Mouse (Mus musculus): ENCODE measurements around the gene Gtf2i.

Gene Gtf2i

DNA sequence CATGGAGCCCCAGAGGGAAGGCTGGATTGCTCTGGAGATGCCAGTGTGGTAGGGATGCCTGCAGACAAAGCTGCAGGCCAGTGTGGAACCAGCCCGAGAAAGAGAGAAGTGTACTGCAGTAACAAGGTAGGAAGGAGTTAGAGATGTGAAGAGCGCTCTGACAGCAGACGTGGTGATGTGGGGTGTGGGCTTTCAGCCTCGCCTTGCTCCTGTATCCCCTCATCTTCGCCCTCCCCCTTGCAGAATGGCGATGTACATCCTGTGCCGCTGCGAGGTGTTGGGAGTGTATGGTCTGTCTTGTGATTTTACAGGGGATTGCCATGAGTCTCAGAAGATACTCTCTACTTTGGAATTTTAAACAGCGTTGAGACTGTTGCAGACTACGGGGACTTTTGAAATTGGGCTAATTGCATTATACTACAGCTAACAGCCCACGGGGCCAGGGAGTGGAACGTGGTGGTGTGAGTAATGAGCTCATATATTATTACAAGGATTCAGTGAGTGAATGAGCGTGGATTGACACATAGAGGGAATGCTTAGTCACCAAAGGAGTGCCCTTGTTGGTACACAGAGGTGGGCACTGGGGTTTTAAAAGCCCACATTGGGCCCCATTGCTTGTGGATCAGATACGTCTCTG is 65.8 kb downstream of the Gtf2i start:
- DNase-seq (ENCODE audit: low read depth in 2 of 2, low spot score in 2 of 2), result no peak

DNA sequence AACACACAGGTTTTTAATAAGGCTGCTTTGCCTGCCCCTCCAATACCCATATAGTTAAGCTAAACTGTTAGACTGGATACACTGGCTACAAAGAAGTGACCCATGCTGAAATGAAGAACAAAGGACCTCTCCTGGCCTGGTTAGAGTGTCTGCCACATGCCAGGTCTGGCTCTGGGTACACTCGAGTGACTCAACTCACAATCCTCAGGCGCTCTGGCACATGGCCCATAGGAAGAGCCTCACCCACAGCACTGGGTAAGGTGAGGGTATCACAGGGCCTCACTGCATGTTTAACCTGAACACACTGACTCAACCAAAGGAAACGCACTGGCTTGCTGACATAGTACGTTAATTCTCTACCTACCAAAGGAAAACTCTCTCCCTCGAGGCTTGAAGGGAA is 68.4 kb downstream of the Gtf2i start:
- no peak for DNase-seq (ENCODE audit: low read depth in 2 of 2, low spot score in 2 of 2)

GRCm38 (mm10) chr5:134244890-134245289 is 69.7 kb downstream of the Gtf2i start:
- no peak for DNase-seq (ENCODE audit: low read depth in 2 of 2, low spot score in 2 of 2)

GRCm38 (mm10) chr5:134243661-134244436 is 70.7 kb downstream of the Gtf2i start:
- DNase-seq (ENCODE audit: low read depth in 2 of 2, low spot score in 2 of 2), result no peak

DNA sequence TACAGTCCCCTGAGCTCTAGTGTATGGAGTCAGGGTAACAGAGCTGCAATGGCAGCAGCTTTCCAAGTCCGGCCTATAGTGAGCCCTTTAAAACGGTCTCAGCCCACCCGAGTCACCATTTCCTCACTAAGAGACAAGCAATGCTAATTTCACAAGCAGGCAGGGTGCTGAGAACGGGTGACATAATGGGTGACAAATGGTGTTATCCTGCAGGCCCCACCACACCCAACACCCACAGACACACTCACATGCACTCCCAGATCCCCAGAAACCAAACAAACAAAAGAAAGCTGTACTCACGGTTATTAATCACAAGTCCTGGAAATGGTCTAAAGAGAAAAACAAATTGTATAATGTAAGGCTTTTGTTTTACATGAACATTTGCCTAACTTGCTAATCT is 72.7 kb downstream of the Gtf2i start:
- no peak for DNase-seq (ENCODE audit: low read depth in 2 of 2, low spot score in 2 of 2)

- DNase-seq (ENCODE audit: low read depth in 2 of 2, low spot score in 2 of 2), result no peak
These were observed 76.4 kb downstream of the Gtf2i start for GRCm38 (mm10) chr5:134237936-134238760.

DNA sequence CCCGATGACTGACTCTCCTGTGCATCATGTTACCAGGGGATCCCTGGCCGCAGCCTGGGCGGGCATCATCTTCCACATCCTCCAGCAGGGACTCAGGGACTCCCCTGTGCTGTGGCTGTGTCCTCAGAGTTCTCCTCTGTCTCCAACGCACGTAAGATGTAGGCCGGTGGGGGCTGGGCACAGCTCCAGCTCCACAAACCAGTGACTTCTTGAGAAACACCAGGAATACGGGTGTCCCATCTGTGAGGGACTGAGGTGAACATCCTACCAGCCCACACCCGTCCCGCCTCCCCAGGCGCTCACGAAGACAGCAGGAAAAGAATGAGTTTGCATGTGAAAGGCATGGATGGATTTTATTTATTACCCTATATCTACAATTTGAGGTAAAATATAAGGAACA is 77.1 kb downstream of the Gtf2i start:
- DNase-seq (ENCODE audit: low read depth in 2 of 2, low spot score in 2 of 2), result no peak

GRCm38 (mm10) chr5:134236796-134237195 is 77.8 kb downstream of the Gtf2i start:
- peak; percentile 86 to 91 for DNase-seq (ENCODE audit: low read depth in 2 of 2, low spot score in 2 of 2)

GRCm38 (mm10) chr5:134236241-134236640 is 78.3 kb downstream of the Gtf2i start:
- no peak for DNase-seq (ENCODE audit: low read depth in 2 of 2, low spot score in 2 of 2)

- no peak for DNase-seq (ENCODE audit: low read depth in 2 of 2, low spot score in 2 of 2)
These were observed 79.4 kb downstream of the Gtf2i start for GRCm38 (mm10) chr5:134235111-134235510.

DNA sequence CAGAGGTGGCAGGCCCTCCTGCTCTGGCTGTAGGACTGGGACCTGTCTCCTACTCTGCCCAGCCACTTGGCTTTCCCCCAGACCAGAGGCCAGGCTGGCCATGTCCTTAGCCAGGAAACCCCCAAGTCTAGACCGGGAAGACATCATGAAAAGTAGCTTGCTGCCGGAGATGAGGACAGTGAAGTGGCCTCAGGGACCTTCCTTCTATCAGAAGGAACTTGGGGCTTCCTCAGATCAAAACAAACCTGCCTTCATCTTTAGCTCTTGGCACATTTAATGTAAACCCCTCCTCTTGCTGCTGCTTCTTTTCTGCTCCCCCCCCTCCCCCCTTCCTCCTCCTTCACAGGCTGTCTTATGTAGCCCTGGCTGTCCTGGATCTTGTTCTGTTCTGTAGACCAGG is 80.4 kb downstream of the Gtf2i start:
- peak in 1 of 2 experiments; percentile 40 for DNase-seq (ENCODE audit: low read depth in 2 of 2, low spot score in 2 of 2)

GRCm38 (mm10) chr5:134233244-134233651 is 81.3 kb downstream of the Gtf2i start:
- peak; percentile 61 to 68 for DNase-seq (ENCODE audit: low read depth in 2 of 2, low spot score in 2 of 2)

DNA sequence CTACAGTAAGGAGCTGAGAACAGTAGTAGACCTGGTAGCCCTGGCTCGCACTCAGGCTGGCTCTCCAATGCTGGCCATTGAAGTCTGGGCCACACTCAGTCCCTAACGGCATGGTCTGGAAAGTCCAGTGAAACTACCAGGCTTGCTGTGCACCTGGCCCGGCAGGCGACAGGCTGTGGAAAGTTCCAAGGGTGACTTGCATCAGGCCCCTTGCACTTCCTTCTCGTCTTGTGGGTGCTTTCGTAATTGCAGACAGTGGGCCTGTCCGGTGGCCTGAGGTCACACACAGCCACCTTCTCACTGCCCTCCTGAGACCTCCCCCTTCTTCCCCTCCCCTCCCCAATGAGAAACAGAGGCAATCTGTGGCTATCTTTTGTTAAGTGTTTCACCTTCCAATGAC is 82.0 kb downstream of the Gtf2i start:
- no peak for DNase-seq (ENCODE audit: low read depth in 2 of 2, low spot score in 2 of 2)

DNA sequence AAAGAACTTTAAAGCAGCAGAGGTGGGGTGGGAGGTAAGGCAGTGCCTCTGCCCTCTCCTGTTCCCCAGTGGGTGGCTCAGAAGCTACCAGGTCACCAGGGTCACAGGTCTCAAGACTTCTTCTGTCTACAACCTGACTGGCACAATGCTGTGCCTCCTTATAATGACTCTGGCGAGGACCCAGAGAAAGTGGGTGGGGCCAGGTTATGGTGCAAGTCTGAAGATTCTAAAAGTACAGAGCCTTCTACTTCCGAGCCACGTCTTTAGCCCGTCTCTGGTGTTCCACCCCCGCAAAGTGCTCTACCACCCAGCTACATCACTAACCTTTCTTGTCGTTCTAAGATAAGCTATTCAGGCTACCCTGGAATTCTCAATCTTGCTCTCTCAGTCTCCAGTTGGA is 82.4 kb downstream of the Gtf2i start:
- DNase-seq (ENCODE audit: low read depth in 2 of 2, low spot score in 2 of 2), result peak; percentile 48 to 65

DNA sequence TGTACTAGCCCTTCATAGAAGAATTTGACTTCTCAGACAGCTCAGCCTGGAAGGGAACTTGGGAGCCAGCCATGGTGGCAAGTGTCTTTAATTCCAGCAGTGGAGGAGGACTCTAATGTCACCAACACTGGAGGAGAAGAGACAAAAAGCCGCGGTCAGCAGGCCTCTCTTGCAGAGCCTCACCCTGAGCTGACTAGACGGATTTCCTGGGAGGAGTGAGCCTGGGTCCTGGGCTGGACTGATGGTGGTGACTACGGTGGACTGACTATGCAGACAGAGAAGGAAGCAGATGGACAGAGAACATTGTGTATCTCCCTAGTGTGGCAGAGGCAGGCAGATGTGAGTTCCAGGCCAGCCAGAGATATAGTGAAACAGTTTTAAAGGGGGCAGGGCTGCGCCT is 83.2 kb downstream of the Gtf2i start:
- no peak for DNase-seq (ENCODE audit: low read depth in 2 of 2, low spot score in 2 of 2)

- no peak for DNase-seq (ENCODE audit: low read depth in 2 of 2, low spot score in 2 of 2)
These were observed 85.2 kb downstream of the Gtf2i start, which contains the start of gene Ncf1 for GRCm38 (mm10) chr5:134229391-134229790. Gene Ncf1, minus strand, starts transcription at chr5:134229625.

DNA sequence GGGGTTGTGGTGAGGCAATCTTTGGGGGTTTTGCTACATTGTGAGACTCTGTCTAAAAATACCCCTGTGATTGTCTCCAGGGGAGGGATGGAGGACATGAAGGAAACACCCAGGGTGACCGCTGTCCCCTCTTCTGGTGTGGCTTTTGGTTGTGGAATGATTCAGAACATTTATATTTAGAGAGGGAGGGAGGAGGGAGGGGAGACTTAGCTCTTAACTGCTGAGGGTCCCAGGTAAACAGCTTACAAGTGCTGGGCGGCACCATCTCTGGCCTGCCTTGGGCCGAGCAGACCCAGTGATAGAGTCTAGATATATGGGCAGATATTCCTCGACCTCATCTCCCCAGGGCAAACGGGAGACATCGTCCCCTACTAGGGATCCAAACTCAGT is 86.3 kb downstream of the Gtf2i start:
- DNase-seq (ENCODE audit: low read depth in 2 of 2, low spot score in 2 of 2), result no peak

DNA sequence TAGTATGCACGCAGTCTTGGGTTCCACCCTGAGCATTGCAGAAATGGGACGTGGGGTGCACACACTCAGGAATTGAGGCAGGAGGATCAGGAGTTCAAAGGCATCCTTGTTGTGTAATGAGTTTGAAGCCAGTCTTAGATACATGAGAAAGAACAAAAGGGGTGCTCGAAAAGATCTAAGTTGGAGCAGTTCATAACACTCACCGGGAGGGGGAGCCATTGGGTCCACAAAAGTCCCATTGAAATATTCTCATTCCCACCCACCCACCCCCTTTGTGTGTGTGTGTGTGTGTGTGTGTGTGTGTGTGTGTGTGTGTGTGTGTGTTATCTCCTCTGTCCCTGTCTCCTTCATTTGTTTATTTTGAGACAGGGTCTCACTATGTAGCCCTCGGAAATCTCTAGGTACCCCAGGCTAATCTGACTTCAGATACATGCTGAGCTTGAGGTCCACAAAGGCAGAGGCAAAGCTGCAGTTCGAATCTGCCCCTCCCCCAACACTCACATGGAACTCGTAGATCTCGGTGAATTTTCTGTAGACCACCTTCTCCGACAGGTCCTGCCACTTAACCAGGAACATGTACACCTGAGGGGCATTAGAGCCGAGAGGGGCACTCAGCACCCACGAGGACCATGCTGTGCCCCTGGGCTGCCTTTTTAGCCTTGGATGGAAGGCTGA is 86.8 kb downstream of the Gtf2i start:
- DNase-seq (ENCODE audit: low read depth in 2 of 2, low spot score in 2 of 2), result peak in 1 of 2 experiments; percentile 69

- no peak for DNase-seq (ENCODE audit: low read depth in 2 of 2, low spot score in 2 of 2)
These were observed 87.6 kb downstream of the Gtf2i start for GRCm38 (mm10) chr5:134226946-134227345.

DNA sequence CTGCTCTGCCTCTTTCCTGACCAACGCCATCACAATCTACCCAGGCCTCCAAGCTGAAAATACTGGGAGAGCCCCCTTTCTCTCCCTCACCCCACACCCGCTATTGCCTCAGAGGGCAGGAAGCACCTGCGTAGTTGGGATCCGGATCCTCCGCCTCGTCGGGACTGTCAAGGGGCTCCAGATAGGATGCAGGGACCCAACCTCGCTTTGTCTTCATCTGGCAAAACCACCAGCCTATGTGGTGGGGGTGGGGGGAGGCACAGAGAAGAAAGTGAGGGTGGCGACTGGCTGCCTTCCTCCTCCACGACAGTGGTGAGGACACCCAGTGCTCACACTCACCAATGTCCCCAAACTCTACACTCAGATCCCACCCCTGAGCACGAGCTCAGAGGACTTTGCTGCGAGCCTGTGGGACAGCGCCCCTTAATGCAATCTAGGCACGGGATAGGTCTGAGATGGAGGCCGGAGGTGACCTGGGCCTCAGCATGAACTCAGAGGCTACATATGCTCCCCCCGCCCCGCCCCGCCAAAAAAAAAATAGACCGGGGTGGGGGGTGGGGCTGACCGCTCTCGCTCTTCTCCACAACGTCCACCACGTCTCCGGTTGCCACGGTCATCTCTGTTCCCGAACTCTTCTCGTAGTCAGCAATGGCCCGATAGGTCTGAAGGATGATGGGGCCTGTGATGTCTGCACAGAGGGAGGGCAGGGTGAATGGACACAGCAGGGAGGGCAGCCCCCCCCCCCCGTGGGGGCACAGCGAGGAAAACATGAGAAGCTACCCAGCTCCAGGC is 89.3 kb downstream of the Gtf2i start:
- no peak for DNase-seq (ENCODE audit: low read depth in 2 of 2, low spot score in 2 of 2)

Measured in CD8-positive naive resting alpha-beta T cell, adult 2 months (primary cell).